In the genomic region with DNA sequence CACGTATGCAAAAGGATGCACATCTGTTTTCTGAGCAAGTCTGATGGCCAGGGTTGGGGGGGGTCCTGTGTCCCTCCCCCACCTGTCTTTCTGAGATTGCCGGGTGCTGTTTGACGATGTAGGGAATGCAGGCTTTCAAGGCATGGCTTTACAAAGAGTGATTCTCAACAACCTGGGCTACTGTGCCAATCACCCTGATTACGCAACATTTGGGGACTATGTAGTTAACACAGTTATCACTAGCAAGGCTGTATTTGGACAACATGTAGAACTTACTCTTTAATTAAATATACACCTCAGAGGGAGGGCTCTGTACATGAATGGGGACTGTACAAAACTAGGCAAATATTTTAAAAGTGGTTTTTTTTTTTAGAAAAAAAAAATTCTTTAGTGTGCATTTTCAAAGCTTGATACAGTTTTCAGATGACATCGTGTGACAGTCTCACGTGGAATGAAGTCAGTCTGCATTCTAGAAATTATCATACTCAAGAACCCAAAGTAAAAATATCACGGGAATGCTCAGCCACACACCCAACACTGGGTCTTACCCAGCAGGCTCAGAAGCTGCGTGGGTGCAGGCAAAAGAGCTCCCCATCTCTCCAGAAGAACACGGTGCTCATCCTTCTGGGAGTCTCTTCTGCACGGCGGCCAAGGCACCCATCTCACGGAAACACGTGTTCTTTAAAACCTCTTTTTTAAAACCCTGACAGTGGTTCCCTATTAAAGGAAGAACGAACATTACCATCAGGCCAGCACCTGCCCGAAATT, we compare ENCODE assay signal across 18 mouse cellular contexts. TPM values are rescaled to one million over a fixed set of nuclear protein-coding genes. Genes with fewer than 3 reads are reported as not detected.
A peak's percentile ranks its signal among the peaks of the same experiment; 100 is the strongest.
DNase-seq lines count a peak whose midpoint lies in the region; ATAC-seq and TF ChIP-seq lines count a peak whose summit lies in the region.
"Had no signal": no experiment of that assay in that cellular context is flagged by ENCODE, and none has a peak within 500 bp of the region (broad histone marks: within the 10 kb centered on the region; RNA-seq: fewer than 3 reads in every experiment).

No protein-coding gene starts in this region.

- no peak overlapping the region for H3K4me3 ChIP-seq in liver, adult 2 months (ENCODE audit: insufficient read depth, low read depth, low read length)
- H3K4me3 ChIP-seq in liver, embryonic 12.5 days = no peak overlapping the region
- H3K4me3 ChIP-seq: forebrain, embryonic 13.5 days; hindbrain, embryonic 10.5 days; midbrain, embryonic 13.5 days had no signal

- TF ChIP-seq POLR2A in liver, adult 2 months (IDR thresholded peaks at IDR 0.05; ENCODE audit: extremely low read depth, insufficient read depth, low read length) = no peak

- no peaks in the 10 kb centered on the region for H3K4me1 ChIP-seq in liver, adult 2 months (ENCODE audit: control insufficient read depth, insufficient read depth, low read length)
- peaks cover 3% of the 10 kb centered on the region; the same call in 1 of the 2 replicates for H3K4me1 ChIP-seq in liver, embryonic 12.5 days
- H3K4me1 ChIP-seq: forebrain, embryonic 13.5 days; hindbrain, embryonic 10.5 days; midbrain, embryonic 13.5 days had no signal

- no peaks in the 10 kb centered on the region for H3K27me3 ChIP-seq in liver, adult 2 months (ENCODE audit: control insufficient read depth, insufficient read depth, low read length)
- H3K27me3 ChIP-seq in liver, embryonic 12.5 days (replicated peaks) = no peaks in the 10 kb centered on the region
- H3K27me3 ChIP-seq: forebrain, embryonic 13.5 days; midbrain, embryonic 13.5 days had no signal

- WGBS in liver, adult 2 months = 79% methylated on average over 15 of the region's 15 CpGs
- 82% methylated on average over 15 of the region's 15 CpGs for WGBS in liver, embryonic 12.5 days (ENCODE audit: insufficient replicate concordance)

- no peaks in the 10 kb centered on the region for H3K79me2 ChIP-seq in liver, adult 2 months (ENCODE audit: control insufficient read depth, insufficient read depth, low read length)

- H3K4me2 ChIP-seq in liver, embryonic 12.5 days = no peak overlapping the region
- H3K4me2 ChIP-seq: forebrain, embryonic 13.5 days; midbrain, embryonic 13.5 days had no signal

- TF ChIP-seq CTCF in liver, adult 2 months (IDR thresholded peaks at IDR 0.05; ENCODE audit: low read depth, low read length) = no peak

- ATAC-seq in liver, embryonic 12.5 days = no peak
- ATAC-seq: forebrain, embryonic 13.5 days; midbrain, embryonic 13.5 days had no signal

- peaks cover 1% of the 10 kb centered on the region; the same call in 1 of the 2 replicates for H3K36me3 ChIP-seq in liver, adult 2 months (ENCODE audit: control insufficient read depth, insufficient read depth, low read length)
- H3K36me3 ChIP-seq in liver, embryonic 12.5 days = peaks cover 62% of the 10 kb centered on the region

- H3K9ac ChIP-seq in liver, adult 2 months (ENCODE audit: low read depth, low read length) = no peak overlapping the region
- no peak overlapping the region for H3K9ac ChIP-seq in liver, embryonic 12.5 days
- H3K9ac ChIP-seq: forebrain, embryonic 13.5 days; liver, embryonic 14.5 days; midbrain, embryonic 13.5 days had no signal

- H3K27ac ChIP-seq in liver, adult 2 months (replicated peaks; ENCODE audit: insufficient read depth, low read depth, low read length) = no peak overlapping the region
- no peak overlapping the region for H3K27ac ChIP-seq in liver, embryonic 12.5 days
- H3K27ac ChIP-seq: forebrain, embryonic 13.5 days; hindbrain, embryonic 10.5 days; liver, embryonic 14.5 days; midbrain, embryonic 13.5 days had no signal

- DNase-seq in liver, adult 2 months (ENCODE audit: extremely low read depth, low read depth, low spot score) = peak; percentile 57
- peak; percentile 80 to 88 for DNase-seq in frontal cortex, postnatal 36 days (ENCODE audit: low spot score in 2 of 2)
- peak; percentile 79 to 82 for DNase-seq in left cerebral cortex, postnatal 36 days (ENCODE audit: low spot score in 2 of 2)
- peak; percentile 94 for DNase-seq in telencephalon, adult 2 months (ENCODE audit: low read depth, low spot score)
- DNase-seq in cerebellum, adult 18-20 months = no peak
- no peak for DNase-seq in spleen, postnatal 10 days (ENCODE audit: low spot score in 2 of 2)
- DNase-seq in T-cell, adult 2 months (ENCODE audit: low spot score) = no peak
- DNase-seq: cerebellum, adult 9-11 months; gastrocnemius, postnatal 10 days; kidney, adult 2 months; kidney, postnatal 36 days had no signal

- no peaks in the 10 kb centered on the region for H3K9me3 ChIP-seq in liver, embryonic 12.5 days (replicated peaks)
- H3K9me3 ChIP-seq: forebrain, embryonic 13.5 days; hindbrain, embryonic 10.5 days; midbrain, embryonic 13.5 days had no signal

- intact Hi-C loops in left cerebral cortex, postnatal 36 days (cut with DNase I) = loop anchor here (1.0 kb wide), 1 partner anchor 37 kb away; no protein-coding TSS in a partner anchor

RNA-seq across cellular contexts. Expression of a gene that starts 19.2 kb away (rescaled TPM):
- total RNA-seq in liver, adult 2 months (2014; rRNA removed) = 0.09 and 0.34 TPM in 2 replicates
- polyA plus RNA-seq in liver, adult 2 months (2012; rRNA removed) = 0.07 and 0.12 TPM in 2 replicates
- 5.5 and 5.8 TPM in 2 replicates for polyA plus RNA-seq in liver, embryonic 12.5 days (2016; fragmentation: Nextera tagmentation; extraction: Ambion mirVana)
- 10 to 100 TPM; 70.7 to 82.7 TPM for total RNA-seq in left cerebral cortex, postnatal 36 days (2021)

RNA-seq across cellular contexts. Expression of a gene that starts 35.0 kb away (rescaled TPM):
- total RNA-seq in liver, adult 2 months (2014; rRNA removed) = 15.4 and 15.7 TPM in 2 replicates
- polyA plus RNA-seq in liver, adult 2 months (2012; rRNA removed) = 24.4 and 24.6 TPM in 2 replicates
- polyA plus RNA-seq in liver, embryonic 12.5 days (2016; fragmentation: Nextera tagmentation; extraction: Ambion mirVana) = 36.3 and 38.3 TPM in 2 replicates
- total RNA-seq in left cerebral cortex, postnatal 36 days (2021) = 10 to 100 TPM; 41.0 to 45.8 TPM
- total RNA-seq: neutrophil, adult 5-6 weeks had no signal

RNA-seq across cellular contexts. Expression of a gene that starts 53.8 kb away (rescaled TPM):
- total RNA-seq in liver, adult 2 months (2014; rRNA removed) = 16.6 TPM in 1 of 2 replicates, not detected in the other
- 0.11 and 0.24 TPM in 2 replicates for polyA plus RNA-seq in liver, adult 2 months (2012; rRNA removed)
- 2.1 and 4.9 TPM in 2 replicates for polyA plus RNA-seq in liver, embryonic 12.5 days (2016; fragmentation: Nextera tagmentation; extraction: Ambion mirVana)
- 10 to 100 TPM in 1 of 2 experiments, 1 to 10 TPM in 1; 9.7 to 13.4 TPM for total RNA-seq in left cerebral cortex, postnatal 36 days (2021)
- total RNA-seq: megakaryocyte progenitor cell, adult 5-6 weeks; neutrophil, adult 5-6 weeks had no signal

Comparison
In these comparisons a context has a peak if more than half of its experiments do, and no peak if none do; other contexts are left out.
1. DNase-seq: peak in liver, adult 2 months (single experiment), frontal cortex, postnatal 36 days (2 of 2), left cerebral cortex, postnatal 36 days (2 of 2) and telencephalon, adult 2 months (single experiment); none in cerebellum, adult 18-20 months (0 of 2), spleen, postnatal 10 days (0 of 2) and T-cell, adult 2 months (single experiment).
2. RNA of a gene that starts 19.2 kb away (total RNA-seq): 70.7 to 82.7 TPM in left cerebral cortex, postnatal 36 days; 0.09 to 0.34 TPM in liver, adult 2 months; every median in the first group is over 10 times any median in the second.